ENCODE assay signal across 9 mouse cellular contexts in the genomic region with DNA sequence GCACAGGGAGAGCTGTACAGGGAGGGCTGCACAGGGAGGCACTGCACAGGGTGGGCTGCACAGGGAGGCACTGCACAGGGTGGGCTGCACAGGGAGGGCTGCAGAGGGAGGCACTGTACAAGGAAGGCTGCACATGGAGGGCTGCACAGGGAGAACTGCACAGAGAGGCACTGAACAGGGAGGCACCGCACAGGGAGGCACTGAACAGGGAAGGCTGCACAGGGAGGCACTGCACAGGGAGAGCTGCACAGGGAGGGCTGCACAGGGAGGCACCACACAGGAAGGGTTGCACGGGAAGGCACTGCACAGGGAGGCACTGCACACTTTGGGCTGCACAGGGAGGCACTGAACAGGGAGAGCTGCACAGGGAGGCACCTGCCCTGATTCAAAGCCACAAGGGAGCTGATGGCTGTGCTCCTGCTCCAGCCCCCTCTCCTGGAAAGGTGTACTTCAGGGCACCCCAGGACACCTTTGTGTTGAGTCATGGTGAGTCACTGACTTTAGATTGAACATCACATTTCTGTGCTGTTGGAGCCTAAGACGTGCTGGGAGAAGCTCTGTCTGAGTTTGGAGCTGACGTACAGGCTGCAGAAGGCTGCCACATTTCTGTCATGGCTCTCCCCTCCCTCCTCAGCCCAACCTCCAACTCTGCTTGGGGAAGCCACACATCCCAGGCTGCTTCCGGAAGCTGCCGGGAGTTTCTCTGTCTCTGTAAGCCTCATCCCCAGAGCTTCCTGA.
DNase-seq lines count a peak whose midpoint lies in the region; ATAC-seq and TF ChIP-seq lines count a peak whose summit lies in the region.
"Had no signal": no experiment of that assay in that cellular context is flagged by ENCODE, and none has a peak within 500 bp of the region (broad histone marks: within the 10 kb centered on the region; RNA-seq: fewer than 3 reads in every experiment).

No protein-coding gene starts in this region.

- no peak for TF ChIP-seq CTCF in liver, postnatal 0 days (IDR thresholded peaks at IDR 0.05; ENCODE audit: low read depth)

- intact Hi-C loops in heart, postnatal 10 days (cut with DNase I): no loop called here
- intact Hi-C loops in heart, postnatal 25 days (cut with DNase I): no loop called here

- H3K27ac ChIP-seq in limb, embryonic 10.5 days: peak overlapping the region; percentile 46; the same call in 1 of the 2 replicates
- no peak overlapping the region for H3K27ac ChIP-seq in liver, postnatal 0 days (ENCODE audit: low read depth)

- H3K9me3 ChIP-seq in limb, embryonic 10.5 days (replicated peaks): no peaks in the 10 kb centered on the region
- H3K9me3 ChIP-seq in liver, postnatal 0 days (ENCODE audit: low read length): no peaks in the 10 kb centered on the region

- H3K4me2 ChIP-seq in liver, postnatal 0 days (ENCODE audit: low read depth, low read length): no peak overlapping the region

- no peak for TF ChIP-seq EP300 in liver, postnatal 0 days (IDR thresholded peaks at IDR 0.05; ENCODE audit: low read depth)

- no peaks in the 10 kb centered on the region for H3K27me3 ChIP-seq in limb, embryonic 10.5 days (ENCODE audit: low read depth, poor library complexity, severe bottlenecking)
- no peaks in the 10 kb centered on the region for H3K27me3 ChIP-seq in liver, postnatal 0 days (ENCODE audit: insufficient read depth, low read length)

- H3K9ac ChIP-seq in liver, postnatal 0 days (replicated peaks): no peak overlapping the region

- H3K4me1 ChIP-seq in limb, embryonic 10.5 days: peaks cover 26% of the 10 kb centered on the region
- no peaks in the 10 kb centered on the region for H3K4me1 ChIP-seq in liver, postnatal 0 days (ENCODE audit: insufficient read depth)

- no peaks in the 10 kb centered on the region for H3K36me3 ChIP-seq in limb, embryonic 10.5 days
- H3K36me3 ChIP-seq in liver, postnatal 0 days (replicated peaks; ENCODE audit: insufficient read depth, low read length): peaks cover 7% of the 10 kb centered on the region

- WGBS in limb, embryonic 10.5 days: 68% methylated on average over 6 of the region's 6 CpGs
- 62% methylated on average over 6 of the region's 6 CpGs for WGBS in liver, postnatal 0 days (ENCODE audit: insufficient replicate concordance)

- peak; percentile 22 to 30 for DNase-seq in heart, postnatal 10 days
- DNase-seq in heart, postnatal 25 days (ENCODE audit: low spot score): no peak
- DNase-seq in 3T3-L1 (ENCODE audit: low read depth, low spot score): peak; percentile 46
- DNase-seq in limb, embryonic 10.5 days (ENCODE audit: low spot score): no peak
- no peak for DNase-seq in natural killer cell, adult 2 months (ENCODE audit: low spot score in 2 of 2)
- no peak for DNase-seq in ovary, adult 18-20 months (ENCODE audit: low spot score)
- no peak for DNase-seq in liver, postnatal 0 days

- no peak overlapping the region for H3K4me3 ChIP-seq in limb, embryonic 10.5 days
- H3K4me3 ChIP-seq in liver, postnatal 0 days (ENCODE audit: low read depth, low read length): no peak overlapping the region
- H3K4me3 ChIP-seq: myocyte had no signal

- 0 out of 2 replicates have a peak, but pooled peaks have one; percentile 28 for ATAC-seq in erythroblast, adult 5-6 weeks (replicated peaks; ENCODE audit: low FRiP score, poor library complexity, severe bottlenecking)
- no peak for ATAC-seq in liver, postnatal 0 days

Comparison
In these comparisons a context has a peak if more than half of its experiments do, and no peak if none do; other contexts are left out.
1. DNase-seq: peak in heart, postnatal 10 days (2 of 2) and 3T3-L1 (single experiment); none in heart, postnatal 25 days (single experiment), limb, embryonic 10.5 days (single experiment), natural killer cell, adult 2 months (0 of 2), ovary, adult 18-20 months (single experiment) and liver, postnatal 0 days (single experiment).